Mouse (Mus musculus) MEL (cell line): ENCODE measurements around the gene Samd8.

ENCODE experiments used
- CHD2 ChIP-seq: IDR thresholded peaks from 2 replicates; pipeline ENCODE4 v1.6.1; 2011; ENCODE audit warnings: low read length, improper control_type of control experiment
- CTCF ChIP-seq, 3 experiments: IDR thresholded peaks in 2 of 3; conservative IDR thresholded peaks in 1 of 3; 2 replicates each; pipeline ENCODE4 v1.5.1; 2011 to 2012; ENCODE audit warnings: low read length in 3 of 3, low read depth in 2 of 3, mild to moderate bottlenecking in 2 of 3, improper control_type of control experiment in 1 of 3, inconsistent platforms in 1 of 3, mixed read lengths in 1 of 3, moderate library complexity in 1 of 3; ENCODE audit not compliant: control insufficient read depth in 1 of 3, insufficient read depth in 1 of 3, poor library complexity in 1 of 3, severe bottlenecking in 1 of 3
- ETS1 ChIP-seq: IDR thresholded peaks from 2 replicates; pipeline ENCODE4 v1.6.1; 2012; ENCODE audit warnings: low read depth, mild to moderate bottlenecking, inconsistent platforms, low read length, improper control_type of control experiment, moderate library complexity
- GABPA ChIP-seq: IDR thresholded peaks from 2 replicates; pipeline ENCODE4 v1.6.1; 2012; ENCODE audit warnings: low read depth, mild to moderate bottlenecking, inconsistent platforms, low read length, improper control_type of control experiment, moderate library complexity
- GATA1 ChIP-seq: IDR thresholded peaks from 2 replicates; pipeline ENCODE4 v1.6.1; 2011; ENCODE audit warnings: low read depth, low read length, improper control_type of control experiment
- MAFK ChIP-seq: IDR thresholded peaks from 2 replicates; pipeline ENCODE4 v1.6.1; 2011; ENCODE audit warnings: low read depth, mild to moderate bottlenecking, low read length, improper control_type of control experiment, borderline replicate concordance
- MXI1 ChIP-seq: IDR thresholded peaks from 2 replicates; pipeline ENCODE4 v1.6.1; 2011; ENCODE audit warnings: mild to moderate bottlenecking, low read depth, low read length, improper control_type of control experiment
- MYC ChIP-seq: IDR thresholded peaks from 2 replicates; pipeline ENCODE4 v1.6.1; 2011; ENCODE audit warnings: low read depth, mild to moderate bottlenecking, low read length, improper control_type of control experiment, moderate library complexity
- POLR2A ChIP-seq, 2 experiments: IDR thresholded peaks; 2 replicates each; pipeline ENCODE4 v1.6.1; 2011 to 2012; ENCODE audit warnings: low read length in 2 of 2, mild to moderate bottlenecking in 2 of 2, control low read depth in 1 of 2, improper control_type of control experiment in 1 of 2, low read depth in 1 of 2, moderate library complexity in 1 of 2; ENCODE audit not compliant: control insufficient read depth in 1 of 2, insufficient read depth in 1 of 2, poor library complexity in 1 of 2
- SMC3 ChIP-seq: IDR thresholded peaks from 2 replicates; pipeline ENCODE4 v1.6.1; 2011; ENCODE audit warnings: low read depth, low read length, improper control_type of control experiment
- UBTF ChIP-seq: IDR thresholded peaks from 2 replicates; pipeline ENCODE4 v1.6.1; 2012; ENCODE audit warnings: low read depth, mild to moderate bottlenecking, inconsistent platforms, low read length, improper control_type of control experiment, moderate library complexity, borderline replicate concordance; ENCODE audit not compliant: insufficient read depth
- USF2 ChIP-seq, 2 experiments: IDR thresholded peaks; 2 replicates each; pipeline ENCODE4 v1.6.1; 2011 to 2012; ENCODE audit warnings: improper control_type of control experiment in 2 of 2, low read length in 2 of 2, borderline replicate concordance in 1 of 2, inconsistent platforms in 1 of 2, low read depth in 1 of 2, mild to moderate bottlenecking in 1 of 2; ENCODE audit not compliant: insufficient read depth in 1 of 2
- ZNF384 ChIP-seq: IDR thresholded peaks from 2 replicates; pipeline ENCODE4 v1.6.1; 2012; ENCODE audit warnings: low read depth, mild to moderate bottlenecking, inconsistent platforms, low read length, improper control_type of control experiment

GRCm38 (mm10) chr14:21792250-21792649 lies 41.9 kb downstream of the Samd8 start:
- no peak for TF ChIP-seq SMC3
- no peak for TF ChIP-seq CTCF (IDR thresholded peaks at IDR 0.05 in 2 of 3, conservative IDR thresholded peaks at IDR 0.05 in 1 of 3; ENCODE audit: control insufficient read depth in 1 of 3, insufficient read depth in 1 of 3, low read depth in 2 of 3, low read length in 3 of 3, poor library complexity in 1 of 3, severe bottlenecking in 1 of 3)
- no peak for TF ChIP-seq CHD2
- TF ChIP-seq MXI1, result no peak
- TF ChIP-seq USF2 (IDR thresholded peaks at IDR 0.05; ENCODE audit: borderline replicate concordance in 1 of 2, insufficient read depth in 1 of 2, low read depth in 1 of 2, low read length in 2 of 2), result no peak
- no peak for TF ChIP-seq MAFK
- no peak for TF ChIP-seq UBTF
- no peak for TF ChIP-seq ZNF384
- no peak for TF ChIP-seq GABPA
- no peak for TF ChIP-seq POLR2A (IDR thresholded peaks at IDR 0.05; ENCODE audit: control insufficient read depth in 1 of 2, insufficient read depth in 1 of 2, low read depth in 1 of 2, low read length in 2 of 2, poor library complexity in 1 of 2)
- no peak for TF ChIP-seq GATA1
- TF ChIP-seq ETS1, result no peak
- TF ChIP-seq MYC, result no peak
